Mouse (Mus musculus) embryonic facial prominence, embryonic 11.5 days (tissue): ENCODE data around the gene Trim11. TPM values are rescaled to one million over a fixed set of nuclear protein-coding genes. Genes with fewer than 3 reads are reported as not detected.
"Not testable (repeated sequence)": the region's sequence is repeated elsewhere in the genome, so short reads cannot be mapped to it uniquely, and the experiment has no call there.

ENCODE experiments used
- ATAC-seq: fragments of 200-750 bp; cut with Nextera tagmentation; replicated peaks from 2 replicates; pipeline ENCODE4 v1.8.0; 2017; ENCODE audit warnings: low read depth; ENCODE audit not compliant: insufficient number of reproducible peaks, low FRiP score, low TSS enrichment
- DNase-seq: peaks from one replicate; pipeline ENCODE4 v3.0.0-alpha.2; 2015; ENCODE audit warnings: low spot score
- H3K27ac ChIP-seq: fragments of 300-500 bp; sonication (generic); replicated peaks from 2 replicates; pipeline ENCODE4 v1.5.1; 2014; ENCODE audit warnings: mild to moderate bottlenecking, low read depth, low read length, control low read depth
- H3K27me3 ChIP-seq: fragments of 300-500 bp; sonication (generic); 2 replicates; pipeline ENCODE4 v1.6.1; 2014; ENCODE audit warnings: mild to moderate bottlenecking, low read length, moderate library complexity, mixed read lengths; ENCODE audit not compliant: control insufficient read depth, insufficient read depth
- H3K36me3 ChIP-seq: fragments of 300-500 bp; sonication (generic); replicated peaks from 2 replicates; pipeline ENCODE4 v1.6.1; 2014; ENCODE audit warnings: low read depth, mild to moderate bottlenecking, low read length, moderate library complexity, mixed read lengths; ENCODE audit not compliant: control insufficient read depth, insufficient read depth
- H3K4me1 ChIP-seq: fragments of 300-500 bp; sonication (generic); 2 replicates; pipeline ENCODE4 v1.6.1; 2014; ENCODE audit warnings: low read length, mixed read lengths; ENCODE audit not compliant: control insufficient read depth, insufficient read depth
- H3K4me2 ChIP-seq: fragments of 300-500 bp; sonication (generic); 2 replicates; pipeline ENCODE4 v1.6.1; 2014; ENCODE audit warnings: low read depth, mild to moderate bottlenecking, control low read depth, low read length, moderate library complexity
- H3K4me3 ChIP-seq: fragments of 300-500 bp; sonication (generic); 2 replicates; pipeline ENCODE4 v1.5.1; 2014; ENCODE audit warnings: low read depth, low read length, control low read depth
- H3K9ac ChIP-seq: fragments of 300-500 bp; sonication (generic); replicated peaks from 2 replicates; pipeline ENCODE4 v1.6.1; 2014; ENCODE audit warnings: mild to moderate bottlenecking, control low read depth, low read length
- H3K9me3 ChIP-seq: fragments of 300-500 bp; sonication (generic); replicated peaks from 2 replicates; pipeline ENCODE4 v1.6.1; 2016; ENCODE audit warnings: mild to moderate bottlenecking, low read length, inconsistent platforms, mixed read lengths; ENCODE audit not compliant: control insufficient read depth
- WGBS: fragments of 180-500 bp; shearing (Covaris S2); extraction: QIAGEN DNeasy Blood & Tissue Kit; methylation state at CpG from one replicate; pipeline ENCODE4 v1.1.7; 2014; 5-methylcytosine and 5-hydroxymethylcytosine counted together
- polyA plus RNA-seq: library from polyadenylated mRNA; unstranded; fragments of >200 nt; fragmentation: Nextera tagmentation; extraction: Ambion mirVana; gene quantifications from 2 replicates; pipeline ENCODE4 v1.2.1, GENCODE M21; 2014

The Trim11 gene
- polyA plus RNA-seq, 1 experiment from 2014 or later: 15.0 TPM

DNA sequence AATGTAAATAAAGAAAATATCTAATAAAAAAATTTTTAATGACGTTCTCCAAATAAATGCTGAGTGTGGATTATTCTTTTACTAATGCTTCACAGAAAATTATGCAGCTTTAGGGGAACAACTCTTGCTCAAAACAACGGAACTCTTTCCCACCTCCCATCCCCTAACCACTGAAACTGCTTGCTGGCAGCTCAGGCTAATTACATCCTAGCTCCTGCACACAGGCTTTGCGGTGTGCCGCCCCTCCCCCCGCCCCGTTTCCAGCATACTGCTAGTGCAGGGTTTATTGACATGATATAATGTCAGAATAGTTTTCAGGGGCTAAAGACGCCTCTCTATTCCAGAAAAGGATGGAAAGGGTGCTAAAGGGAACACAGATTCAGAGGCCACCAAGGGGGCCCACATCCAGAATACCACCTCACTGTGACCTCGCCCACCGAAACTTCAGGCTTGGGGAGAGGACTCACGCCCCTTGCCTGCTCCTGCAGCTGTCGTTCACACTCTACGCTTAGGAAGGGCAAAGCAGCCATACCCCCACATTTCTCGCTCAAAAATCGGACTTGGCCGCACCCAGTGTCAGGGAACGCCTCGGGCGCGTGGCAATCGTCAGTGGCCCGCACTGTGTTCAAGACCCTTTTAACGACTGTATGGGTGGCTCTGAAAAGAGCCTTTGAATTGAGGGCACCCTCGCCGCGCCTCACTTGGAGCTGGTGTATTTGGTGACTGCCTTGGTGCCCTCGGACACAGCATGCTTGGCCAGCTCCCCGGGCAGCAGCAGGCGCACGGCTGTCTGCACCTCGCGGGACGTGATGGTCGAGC, 24.3 kb upstream of the Trim11 start:
- peak; percentile 6; the same call in 1 of the 2 replicates for ATAC-seq
- Histone ChIP-seq H3K4me2 (peak overlapping the region; percentile 82), H3K36me3 (no peaks in the 10 kb centered on the region), H3K4me3 (peak overlapping the region; percentile 42), H3K9ac (peak overlapping the region; percentile 69), H3K9me3 (no peaks in the 10 kb centered on the region), H3K27me3 (peaks cover 5% of the 10 kb centered on the region; the same call in 1 of the 2 replicates), H3K4me1 (no peaks in the 10 kb centered on the region), H3K27ac (peak overlapping the region; percentile 78)
- 1% methylated on average over 33 of the region's 33 CpGs for WGBS
- peak; percentile 64 for DNase-seq

DNA sequence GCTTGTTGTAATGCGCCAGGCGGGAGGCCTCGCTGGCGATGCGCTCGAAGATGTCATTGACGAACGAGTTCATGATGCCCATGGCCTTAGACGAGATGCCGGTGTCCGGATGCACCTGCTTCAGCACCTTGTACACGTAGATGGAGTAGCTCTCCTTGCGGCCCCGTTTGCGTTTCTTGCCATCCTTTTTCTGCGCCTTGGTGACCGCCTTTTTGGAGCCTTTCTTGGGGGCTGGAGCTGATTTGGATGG, 23.8 kb upstream of the Trim11 start:
- not testable (repeated sequence) for H3K9me3 ChIP-seq, H3K27me3 ChIP-seq, H3K36me3 ChIP-seq, DNase-seq, H3K4me1 ChIP-seq
- peak overlapping the region; percentile 69 for H3K9ac ChIP-seq
- peak; percentile 10; the same call in 1 of the 2 replicates for ATAC-seq
- 0% methylated on average over 14 of the region's 17 CpGs for WGBS
- H3K4me3 ChIP-seq: peak overlapping the region; percentile 42
- H3K27ac ChIP-seq: peak overlapping the region; percentile 78; the same call in 1 of the 2 replicates
- peak overlapping the region; percentile 82 for H3K4me2 ChIP-seq

DNA sequence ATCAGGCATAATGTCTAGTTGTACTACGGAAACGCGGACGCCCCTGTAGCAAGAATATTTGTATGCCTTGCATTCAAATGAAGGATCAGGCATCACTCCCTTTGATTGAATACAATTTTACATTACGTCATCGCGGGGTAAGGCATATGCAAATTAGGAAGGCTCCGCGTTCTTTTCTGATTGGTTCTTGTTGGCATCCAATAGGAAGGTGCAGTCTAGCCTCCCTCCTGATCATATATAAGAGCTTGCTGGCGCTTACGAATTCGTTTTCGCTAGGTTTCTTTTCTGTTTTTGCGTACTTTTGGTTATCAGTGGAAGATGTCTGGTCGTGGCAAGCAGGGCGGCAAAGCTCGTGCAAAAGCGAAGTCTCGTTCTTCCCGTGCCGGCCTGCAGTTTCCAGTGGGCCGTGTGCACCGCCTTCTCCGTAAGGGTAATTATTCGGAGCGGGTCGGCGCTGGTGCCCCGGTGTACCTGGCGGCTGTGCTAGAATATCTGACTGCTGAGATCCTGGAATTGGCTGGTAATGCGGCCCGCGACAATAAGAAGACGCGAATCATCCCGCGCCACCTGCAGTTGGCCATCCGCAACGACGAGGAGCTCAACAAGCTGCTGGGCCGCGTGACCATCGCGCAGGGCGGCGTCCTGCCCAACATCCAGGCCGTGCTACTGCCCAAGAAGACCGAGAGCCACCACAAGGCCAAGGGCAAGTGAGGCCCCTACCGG, 23.3 kb upstream of the Trim11 start, which contains the start of the genes Hist3h2a and Trim17:
TSS of gene Hist3h2a (plus strand) at position 266 of the 723 bp plus-strand sequence.
TSS of gene Trim17 (plus strand) at position 266 of the 723 bp plus-strand sequence.
- Histone ChIP-seq H3K4me3 (peak within 1 kb of the TSS; percentile 62), H3K4me1 (no peaks in the 10 kb centered on the region; the same call in 1 of the 2 replicates), H3K27me3 (peaks cover 5% of the 10 kb centered on the region; the same call in 1 of the 2 replicates), H3K9ac (peak within 1 kb of the TSS; percentile 83), H3K36me3 (no peaks in the 10 kb centered on the region), H3K4me2 (peak within 1 kb of the TSS; percentile 82), H3K9me3 (no peaks in the 10 kb centered on the region), H3K27ac (peak within 1 kb of the TSS; percentile 97)
- DNase-seq (peak; percentile 98), ATAC-seq (peak; percentile 75)
- WGBS: under 1% methylated on average over 49 of the region's 49 CpGs

DNA sequence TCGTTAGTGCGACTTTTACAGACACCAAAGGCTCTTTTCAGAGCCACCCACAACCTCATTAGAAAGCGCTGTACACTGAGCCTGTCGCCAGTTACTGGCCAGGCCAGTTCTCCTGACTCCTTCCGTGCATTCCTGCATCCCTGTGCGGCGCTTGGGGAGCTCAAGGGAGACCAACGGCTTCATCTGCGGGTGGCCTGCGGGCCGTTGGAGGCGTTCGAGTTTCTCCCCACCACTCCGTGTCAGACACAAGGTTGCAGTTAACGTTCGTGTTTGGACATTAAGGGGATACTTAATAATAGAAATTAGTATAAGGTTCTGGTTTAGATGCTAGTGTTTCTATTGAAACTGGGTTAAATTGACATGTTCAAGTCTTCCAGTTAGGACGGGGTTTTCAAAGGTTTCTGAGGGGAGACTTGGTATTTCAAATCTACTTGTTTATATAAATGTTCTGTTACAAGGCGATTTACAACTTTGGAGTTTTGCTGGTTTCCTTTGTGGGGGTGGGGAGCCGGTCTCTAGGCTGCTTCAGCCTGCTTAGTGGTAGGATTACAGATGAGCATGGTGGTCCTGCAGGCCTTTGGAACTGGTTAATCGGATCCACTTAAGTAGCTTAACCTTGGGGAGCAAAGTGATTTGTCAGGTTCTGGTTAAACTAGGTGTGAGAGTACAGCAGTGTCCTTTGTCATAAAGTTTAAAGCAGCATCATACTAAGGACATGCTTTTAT, 22.6 kb upstream of the Trim11 start:
- H3K4me2 ChIP-seq: peak overlapping the region; percentile 74
- no peaks in the 10 kb centered on the region for H3K9me3 ChIP-seq
- H3K4me3 ChIP-seq: peak overlapping the region; percentile 62
- peaks cover 5% of the 10 kb centered on the region; the same call in 1 of the 2 replicates for H3K27me3 ChIP-seq
- H3K4me1 ChIP-seq: no peaks in the 10 kb centered on the region; the same call in 1 of the 2 replicates
- DNase-seq: peak; percentile 57
- peak overlapping the region; percentile 83 for H3K9ac ChIP-seq
- H3K36me3 ChIP-seq: no peaks in the 10 kb centered on the region
- under 1% methylated on average over 20 of the region's 20 CpGs for WGBS
- no peak; the same call in 1 of the 2 replicates for ATAC-seq
- peak overlapping the region; percentile 97 for H3K27ac ChIP-seq

DNA sequence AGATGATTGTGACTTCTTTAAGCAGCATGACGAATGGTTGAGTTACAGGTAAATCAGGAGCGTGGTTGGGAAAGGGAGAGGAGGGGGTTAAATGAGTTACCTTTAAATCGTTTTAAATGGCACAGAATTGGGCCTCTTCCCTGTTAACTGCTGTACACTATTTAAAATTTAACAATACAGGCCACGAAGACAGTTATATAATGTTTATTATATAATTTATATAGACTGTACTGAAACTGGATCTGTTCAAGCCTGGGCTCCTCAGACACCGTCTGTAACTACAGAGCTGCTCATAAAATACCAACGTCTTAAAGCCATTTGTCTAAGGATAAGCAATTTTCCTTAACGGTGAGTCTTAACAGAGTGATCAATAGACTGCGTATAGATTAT, 22.0 kb upstream of the Trim11 start:
- DNase-seq: no peak
- H3K9ac ChIP-seq: peak overlapping the region; percentile 83
- WGBS: 40% methylated on average over 8 of the region's 8 CpGs
- peak overlapping the region; percentile 62 for H3K4me3 ChIP-seq
- 0 out of 2 replicates have a peak overlapping the region, but pooled peaks have one; percentile 97 for H3K27ac ChIP-seq
- H3K4me2 ChIP-seq: peak overlapping the region; percentile 74
- no peaks in the 10 kb centered on the region for H3K9me3 ChIP-seq
- peaks cover 5% of the 10 kb centered on the region; the same call in 1 of the 2 replicates for H3K27me3 ChIP-seq
- no peak for ATAC-seq
- H3K4me1 ChIP-seq: no peaks in the 10 kb centered on the region; the same call in 1 of the 2 replicates
- H3K36me3 ChIP-seq: no peaks in the 10 kb centered on the region

DNA sequence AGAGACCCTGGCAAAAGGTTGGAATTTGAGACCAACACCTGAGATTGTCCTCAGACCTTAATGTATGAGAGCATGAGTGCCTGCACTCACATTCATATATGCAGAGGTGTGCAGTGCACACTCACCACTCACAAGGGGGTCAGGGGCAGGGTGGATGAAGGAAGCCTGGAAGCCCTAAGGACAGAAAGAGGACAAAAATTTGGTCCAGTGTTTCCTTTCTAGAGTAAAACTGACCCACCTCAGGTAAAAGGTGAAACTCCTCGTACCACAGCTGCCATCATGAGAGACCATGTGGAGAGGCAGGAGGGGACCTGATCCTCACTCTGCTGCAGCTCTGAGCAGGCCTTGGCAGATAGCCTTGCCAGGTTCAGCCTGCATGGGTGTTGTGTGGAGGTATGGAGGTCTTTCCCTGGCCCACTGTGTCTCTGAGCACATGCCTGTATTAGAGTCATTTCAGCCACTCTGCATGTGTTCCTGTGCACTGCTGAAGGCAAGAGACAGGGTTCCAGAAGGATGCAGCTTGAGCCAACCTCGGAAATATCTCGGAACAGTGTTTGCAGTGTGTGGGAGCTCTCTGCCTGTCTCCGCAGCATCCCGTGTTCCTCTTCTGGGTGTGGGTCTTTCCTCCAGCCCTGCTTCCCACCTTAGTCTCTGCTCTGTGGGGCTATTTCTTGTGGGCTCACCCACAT, 20.5 kb upstream of the Trim11 start:
- DNase-seq (no peak), ATAC-seq (no peak)
- H3K27me3 ChIP-seq: peaks cover 5% of the 10 kb centered on the region; the same call in 1 of the 2 replicates
- no peak overlapping the region for H3K4me2 ChIP-seq
- H3K27ac ChIP-seq: no peak overlapping the region
- H3K4me3 ChIP-seq: no peak overlapping the region
- no peaks in the 10 kb centered on the region for H3K9me3 ChIP-seq
- H3K36me3 ChIP-seq: no peaks in the 10 kb centered on the region
- no peaks in the 10 kb centered on the region; the same call in 1 of the 2 replicates for H3K4me1 ChIP-seq
- H3K9ac ChIP-seq: peak overlapping the region; percentile 10; the same call in 1 of the 2 replicates
- 89% methylated on average over 5 of the region's 5 CpGs for WGBS

DNA sequence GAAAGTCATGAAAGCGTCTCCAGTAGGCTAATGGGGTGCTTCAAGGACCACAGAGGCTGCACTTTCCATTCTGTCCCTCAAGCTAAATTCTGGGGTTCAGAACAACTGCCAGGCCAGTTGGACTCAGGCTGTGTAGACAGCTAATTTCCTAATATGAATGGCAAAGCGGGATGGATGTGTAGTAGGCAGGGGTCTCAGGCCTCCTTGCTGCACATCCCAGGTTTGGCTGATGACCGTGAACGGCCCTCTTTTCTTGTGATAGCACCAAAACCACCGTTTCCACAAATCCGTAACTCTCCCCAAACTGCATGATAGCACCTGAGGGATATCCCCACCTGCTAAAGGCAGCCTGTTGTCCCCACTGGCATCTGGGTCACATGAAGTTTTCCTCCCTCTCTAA, 19.4 kb upstream of the Trim11 start:
- Histone ChIP-seq H3K4me3 (no peak overlapping the region), H3K4me1 (no peaks in the 10 kb centered on the region; the same call in 1 of the 2 replicates), H3K4me2 (no peak overlapping the region), H3K36me3 (no peaks in the 10 kb centered on the region), H3K9ac (no peak overlapping the region), H3K27me3 (peaks cover 5% of the 10 kb centered on the region; the same call in 1 of the 2 replicates), H3K27ac (no peak overlapping the region), H3K9me3 (no peaks in the 10 kb centered on the region)
- DNase-seq (no peak), ATAC-seq (no peak)
- 96% methylated on average over 6 of the region's 6 CpGs for WGBS
